Mouse (Mus musculus) forebrain, embryonic 16.5 days (tissue): ENCODE data around the gene Golga2. TPM values are rescaled to one million over a fixed set of nuclear protein-coding genes. Genes with fewer than 3 reads are reported as not detected.

Experiments used
- ATAC-seq: fragments of 200-750 bp; cut with Nextera tagmentation; 2 replicates; pipeline ENCODE4 v1.8.0; 2017; ENCODE audit warnings: mild to moderate bottlenecking, moderate library complexity
- H3K27ac ChIP-seq: fragments of 300-500 bp; sonication (generic); 2 replicates; pipeline ENCODE4 v1.5.1; 2014; ENCODE audit warnings: low read length, control low read depth
- H3K27me3 ChIP-seq: fragments of 300-500 bp; sonication (generic); replicated peaks from 2 replicates; pipeline ENCODE4 v1.6.1; 2014; ENCODE audit warnings: low read length; ENCODE audit not compliant: control insufficient read depth, insufficient read depth
- H3K36me3 ChIP-seq: fragments of 300-500 bp; sonication (generic); 2 replicates; pipeline ENCODE4 v1.6.1; 2014; ENCODE audit not compliant: control insufficient read depth, insufficient read depth
- H3K4me1 ChIP-seq: fragments of 300-500 bp; sonication (generic); replicated peaks from 2 replicates; pipeline ENCODE4 v1.6.1; 2014; ENCODE audit warnings: low read length; ENCODE audit not compliant: control insufficient read depth, insufficient read depth
- H3K4me2 ChIP-seq: fragments of 300-500 bp; sonication (generic); 2 replicates; pipeline ENCODE4 v1.6.1; 2014; ENCODE audit warnings: mild to moderate bottlenecking, low read length, control low read depth
- H3K4me3 ChIP-seq: fragments of 300-500 bp; sonication (generic); replicated peaks from 2 replicates; pipeline ENCODE4 v1.5.1; 2014; ENCODE audit warnings: mild to moderate bottlenecking, low read length, control low read depth
- H3K9ac ChIP-seq: fragments of 300-500 bp; sonication (generic); replicated peaks from 2 replicates; pipeline ENCODE4 v1.6.1; 2014; ENCODE audit warnings: low read depth, low read length, control low read depth
- H3K9me3 ChIP-seq: fragments of 300-500 bp; sonication (generic); 2 replicates; pipeline ENCODE4 v1.6.1; 2016; ENCODE audit warnings: low read length; ENCODE audit not compliant: control insufficient read depth
- WGBS: fragments of 180-500 bp; shearing (Covaris S2); extraction: QIAGEN DNeasy Blood & Tissue Kit; methylation state at CpG from one replicate; pipeline ENCODE4 v1.1.7; 2014; 5-methylcytosine and 5-hydroxymethylcytosine counted together
- polyA plus RNA-seq: library from polyadenylated mRNA; unstranded; fragments of >200 nt; fragmentation: Nextera tagmentation; extraction: Ambion mirVana; gene quantifications from 2 replicates; pipeline ENCODE4 v1.2.1, GENCODE M21; 2015

Gene Golga2
- polyA plus RNA-seq, 1 experiment from 2014 or later, result 29.8 TPM

- peaks cover 17% of the 10 kb centered on the region for H3K4me1 ChIP-seq
- no peak overlapping the region for H3K4me3 ChIP-seq
- H3K9me3 ChIP-seq, result no peaks in the 10 kb centered on the region
- peak overlapping the region; percentile 84 for H3K27ac ChIP-seq
- no peaks in the 10 kb centered on the region for H3K36me3 ChIP-seq
- ATAC-seq, result no peak
- peak overlapping the region; percentile 22; the same call in 1 of the 2 replicates for H3K9ac ChIP-seq
- 67% methylated on average over 9 of the region's 9 CpGs for WGBS
- no peak overlapping the region for H3K4me2 ChIP-seq
- no peaks in the 10 kb centered on the region for H3K27me3 ChIP-seq
Measured at GRCm38 (mm10) chr2:32321591-32322298, 34.6 kb downstream of the Golga2 start.

- peak; percentile 79 for ATAC-seq
- H3K4me2 ChIP-seq, result peak overlapping the region; percentile 17; the same call in 1 of the 2 replicates
- no peaks in the 10 kb centered on the region for H3K9me3 ChIP-seq
- H3K27ac ChIP-seq, result peak overlapping the region; percentile 84
- H3K9ac ChIP-seq, result no peak overlapping the region
- no peaks in the 10 kb centered on the region for H3K36me3 ChIP-seq
- H3K4me3 ChIP-seq, result no peak overlapping the region
- WGBS, result 55% methylated on average over 7 of the region's 7 CpGs
- no peaks in the 10 kb centered on the region for H3K27me3 ChIP-seq
- peaks cover 16% of the 10 kb centered on the region for H3K4me1 ChIP-seq
Measured at GRCm38 (mm10) chr2:32322754-32323741, 35.9 kb downstream of the Golga2 start.

GRCm38 (mm10) chr2:32324322-32324721 is 37.1 kb downstream of the Golga2 start:
- Histone ChIP-seq H3K36me3 (no peaks in the 10 kb centered on the region), H3K4me2 (no peak overlapping the region), H3K27ac (no peak overlapping the region), H3K4me3 (no peak overlapping the region), H3K4me1 (peaks cover 13% of the 10 kb centered on the region), H3K9me3 (no peaks in the 10 kb centered on the region), H3K27me3 (no peaks in the 10 kb centered on the region), H3K9ac (no peak overlapping the region)
- ATAC-seq, result no peak
- 55% methylated on average over 4 of the region's 4 CpGs for WGBS

GRCm38 (mm10) chr2:32325342-32325741 is 38.2 kb downstream of the Golga2 start:
- no peak overlapping the region for H3K4me3 ChIP-seq
- WGBS, result 71% methylated on average over 7 of the region's 7 CpGs
- H3K9ac ChIP-seq, result no peak overlapping the region
- no peak overlapping the region for H3K4me2 ChIP-seq
- ATAC-seq, result no peak
- peaks cover 13% of the 10 kb centered on the region for H3K4me1 ChIP-seq
- no peaks in the 10 kb centered on the region for H3K9me3 ChIP-seq
- no peaks in the 10 kb centered on the region for H3K27me3 ChIP-seq
- no peaks in the 10 kb centered on the region for H3K36me3 ChIP-seq
- H3K27ac ChIP-seq, result no peak overlapping the region

- 65% methylated on average over 4 of the region's 4 CpGs for WGBS
- ATAC-seq, result no peak
- no peaks in the 10 kb centered on the region for H3K27me3 ChIP-seq
- H3K4me3 ChIP-seq, result no peak overlapping the region
- H3K9me3 ChIP-seq, result no peaks in the 10 kb centered on the region
- H3K27ac ChIP-seq, result no peak overlapping the region
- H3K36me3 ChIP-seq, result no peaks in the 10 kb centered on the region
- H3K4me2 ChIP-seq, result no peak overlapping the region
- peaks cover 11% of the 10 kb centered on the region for H3K4me1 ChIP-seq
- no peak overlapping the region for H3K9ac ChIP-seq
Measured at GRCm38 (mm10) chr2:32327200-32327599, 40.0 kb downstream of the Golga2 start.

GRCm38 (mm10) chr2:32328911-32329460 is 41.8 kb downstream of the Golga2 start:
- no peak for ATAC-seq
- Histone ChIP-seq H3K27ac (no peak overlapping the region), H3K9ac (no peak overlapping the region)

GRCm38 (mm10) chr2:32329531-32329930 is 42.3 kb downstream of the Golga2 start:
- H3K4me2 ChIP-seq, result no peak overlapping the region
- WGBS, result 63% methylated on average over 6 of the region's 6 CpGs

More at GRCm38 (mm10) chr2:32328911-32329460, 41.8 kb downstream of the Golga2 start:
- no peaks in the 10 kb centered on the region for H3K27me3 ChIP-seq
- no peaks in the 10 kb centered on the region for H3K4me1 ChIP-seq
- H3K4me2 ChIP-seq, result no peak overlapping the region
- no peak overlapping the region for H3K4me3 ChIP-seq
- H3K9me3 ChIP-seq, result no peaks in the 10 kb centered on the region
- no peaks in the 10 kb centered on the region for H3K36me3 ChIP-seq
- WGBS, result 39% methylated on average over 13 of the region's 13 CpGs

GRCm38 (mm10) chr2:32332159-32332558 is 45.0 kb downstream of the Golga2 start:
- no peak for ATAC-seq
- WGBS, result 89% methylated on average over 5 of the region's 5 CpGs
- Histone ChIP-seq H3K9ac (no peak overlapping the region), H3K36me3 (no peaks in the 10 kb centered on the region), H3K27me3 (no peaks in the 10 kb centered on the region), H3K4me2 (no peak overlapping the region), H3K4me3 (no peak overlapping the region), H3K27ac (no peak overlapping the region), H3K4me1 (no peaks in the 10 kb centered on the region), H3K9me3 (no peaks in the 10 kb centered on the region)

More at GRCm38 (mm10) chr2:32329531-32329930, 42.3 kb downstream of the Golga2 start:
- Histone ChIP-seq H3K9me3 (no peaks in the 10 kb centered on the region), H3K4me3 (no peak overlapping the region), H3K36me3 (no peaks in the 10 kb centered on the region), H3K27ac (no peak overlapping the region), H3K27me3 (no peaks in the 10 kb centered on the region), H3K9ac (no peak overlapping the region), H3K4me1 (no peaks in the 10 kb centered on the region)
- ATAC-seq, result no peak

- Histone ChIP-seq H3K4me3 (no peak overlapping the region), H3K9ac (no peak overlapping the region), H3K27ac (no peak overlapping the region), H3K4me1 (no peaks in the 10 kb centered on the region), H3K27me3 (no peaks in the 10 kb centered on the region), H3K36me3 (no peaks in the 10 kb centered on the region), H3K4me2 (no peak overlapping the region), H3K9me3 (no peaks in the 10 kb centered on the region)
- ATAC-seq, result no peak
- 58% methylated on average over 15 of the region's 15 CpGs for WGBS
Measured at GRCm38 (mm10) chr2:32335888-32336287, 48.7 kb downstream of the Golga2 start.
